Mouse (Mus musculus): Measurements from ENCODE around the gene Abcd2. TPM values are rescaled to one million over a fixed set of nuclear protein-coding genes. Genes with fewer than 3 reads are reported as not detected.

The Abcd2 gene
- polyA plus RNA-seq, 1 experiment from 2014 or later: 25.3 TPM

DNA sequence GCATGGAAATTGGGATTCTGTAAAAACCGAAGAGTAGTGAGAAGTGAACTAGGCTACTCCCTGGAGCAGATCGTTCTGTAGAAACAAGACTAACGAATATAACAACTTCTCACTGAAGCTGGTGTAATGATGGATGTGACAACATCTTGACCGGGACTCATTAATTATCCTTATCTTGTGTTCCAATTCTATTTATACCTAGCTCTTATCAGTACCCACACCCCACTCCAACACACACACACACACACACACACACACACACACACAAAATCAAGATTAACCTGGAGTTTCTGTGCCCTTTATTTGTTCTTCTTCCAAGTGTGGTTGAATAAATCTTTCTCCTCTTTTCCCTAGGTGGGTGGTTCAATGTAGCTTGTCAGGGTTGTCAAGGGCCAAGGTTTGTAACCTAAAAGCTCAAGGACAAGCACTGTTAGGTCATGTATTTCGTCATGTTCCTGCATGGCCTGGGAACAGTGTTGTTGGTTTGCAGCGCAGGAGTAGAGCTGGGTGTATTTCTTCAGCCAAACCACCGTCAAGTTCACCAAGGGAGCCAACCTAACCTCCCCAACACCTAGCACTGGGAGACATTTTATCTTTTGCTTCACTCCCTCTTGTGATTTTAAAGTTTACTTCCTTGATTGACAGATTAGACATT, 78.9 kb downstream of the Abcd2 start:
- Histone ChIP-seq H3K9ac (ENCODE audit: low read length) (no peak overlapping the region), H3K4me1 (replicated peaks; ENCODE audit: control insufficient read depth, insufficient read depth, low read length) (no peaks in the 10 kb centered on the region), H3K27ac (ENCODE audit: low read depth, low read length) (no peak overlapping the region), H3K27me3 (ENCODE audit: control insufficient read depth, insufficient read depth, low read length) (no peaks in the 10 kb centered on the region), H3K9me3 (ENCODE audit: control insufficient read depth, low read length) (no peaks in the 10 kb centered on the region), H3K4me3 (ENCODE audit: low read depth, low read length) (no peak overlapping the region), H3K36me3 (ENCODE audit: control insufficient read depth, insufficient read depth, low read length) (no peaks in the 10 kb centered on the region), H3K4me2 (ENCODE audit: low read depth, low read length, severe bottlenecking) (no peak overlapping the region)
- 92% methylated on average over 7 of the region's 7 CpGs for WGBS
- no peak for ATAC-seq (replicated peaks; ENCODE audit: low FRiP score)
- DNase-seq (ENCODE audit: low spot score): no peak

DNA sequence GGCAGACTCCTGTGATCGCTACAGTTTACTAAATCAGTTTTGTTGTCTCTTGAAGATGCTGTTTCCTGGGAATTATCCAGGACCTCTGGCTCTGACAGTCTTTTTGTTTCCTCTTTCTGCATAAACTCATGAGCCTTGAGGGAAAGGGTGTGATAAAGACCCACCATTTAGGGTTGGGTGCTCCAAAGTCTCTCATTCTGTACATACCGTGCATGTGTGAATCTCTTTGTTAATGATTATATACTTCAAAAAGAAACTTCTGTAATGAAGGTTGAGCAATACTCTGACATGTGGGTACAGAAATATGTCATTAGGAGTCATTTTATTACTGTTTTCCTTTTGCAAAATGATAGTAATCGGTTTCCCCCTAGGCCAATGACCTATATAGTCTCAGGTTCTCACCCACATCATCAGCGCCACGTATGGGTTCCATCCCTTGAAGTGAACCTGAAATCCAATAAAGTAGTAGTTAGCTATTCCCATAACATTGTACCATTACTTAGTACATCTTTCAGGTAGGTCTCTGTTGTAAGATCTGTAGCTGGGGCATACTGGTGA, 83.4 kb downstream of the Abcd2 start:
- H3K9ac ChIP-seq (ENCODE audit: low read length): no peak overlapping the region
- no peak for DNase-seq (ENCODE audit: low spot score)
- H3K4me2 ChIP-seq (ENCODE audit: low read depth, low read length, severe bottlenecking): no peak overlapping the region
- no peaks in the 10 kb centered on the region for H3K27me3 ChIP-seq (ENCODE audit: control insufficient read depth, insufficient read depth, low read length)
- ATAC-seq (replicated peaks; ENCODE audit: low FRiP score): no peak
- no peak overlapping the region for H3K4me3 ChIP-seq (ENCODE audit: low read depth, low read length)
- 93% methylated on average over 5 of the region's 5 CpGs for WGBS
- H3K9me3 ChIP-seq (ENCODE audit: control insufficient read depth, low read length): no peaks in the 10 kb centered on the region
- no peaks in the 10 kb centered on the region for H3K4me1 ChIP-seq (replicated peaks; ENCODE audit: control insufficient read depth, insufficient read depth, low read length)
- H3K36me3 ChIP-seq (ENCODE audit: control insufficient read depth, insufficient read depth, low read length): no peaks in the 10 kb centered on the region
- H3K27ac ChIP-seq (ENCODE audit: low read depth, low read length): no peak overlapping the region

DNA sequence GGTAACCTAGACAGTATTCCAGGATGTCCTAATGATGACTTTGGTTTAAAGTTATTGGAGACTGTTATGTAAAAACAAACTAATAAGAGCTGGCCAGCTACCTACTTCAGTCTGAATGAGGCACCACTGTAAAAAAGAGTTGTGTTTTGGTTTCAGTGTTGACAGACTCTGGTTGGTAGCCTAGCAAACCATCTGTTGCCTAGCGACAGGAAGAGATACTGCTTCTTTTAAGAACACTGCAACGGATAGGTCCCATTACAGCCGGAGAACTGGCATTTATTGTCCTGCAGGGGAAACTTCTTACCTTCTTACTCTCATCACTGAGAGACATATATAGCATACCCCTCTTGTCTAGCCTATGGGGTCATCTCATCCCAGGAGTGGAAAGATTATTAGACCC, 86.7 kb downstream of the Abcd2 start:
- WGBS: 70% methylated on average over 3 of the region's 3 CpGs
- Histone ChIP-seq H3K27me3 (ENCODE audit: control insufficient read depth, insufficient read depth, low read length) (no peaks in the 10 kb centered on the region), H3K9ac (ENCODE audit: low read length) (no peak overlapping the region), H3K9me3 (ENCODE audit: control insufficient read depth, low read length) (no peaks in the 10 kb centered on the region), H3K4me1 (replicated peaks; ENCODE audit: control insufficient read depth, insufficient read depth, low read length) (no peaks in the 10 kb centered on the region), H3K36me3 (ENCODE audit: control insufficient read depth, insufficient read depth, low read length) (no peaks in the 10 kb centered on the region), H3K27ac (ENCODE audit: low read depth, low read length) (no peak overlapping the region), H3K4me2 (ENCODE audit: low read depth, low read length, severe bottlenecking) (no peak overlapping the region), H3K4me3 (ENCODE audit: low read depth, low read length) (no peak overlapping the region)
- DNase-seq (ENCODE audit: low spot score) (no peak), ATAC-seq (replicated peaks; ENCODE audit: low FRiP score) (no peak)

DNA sequence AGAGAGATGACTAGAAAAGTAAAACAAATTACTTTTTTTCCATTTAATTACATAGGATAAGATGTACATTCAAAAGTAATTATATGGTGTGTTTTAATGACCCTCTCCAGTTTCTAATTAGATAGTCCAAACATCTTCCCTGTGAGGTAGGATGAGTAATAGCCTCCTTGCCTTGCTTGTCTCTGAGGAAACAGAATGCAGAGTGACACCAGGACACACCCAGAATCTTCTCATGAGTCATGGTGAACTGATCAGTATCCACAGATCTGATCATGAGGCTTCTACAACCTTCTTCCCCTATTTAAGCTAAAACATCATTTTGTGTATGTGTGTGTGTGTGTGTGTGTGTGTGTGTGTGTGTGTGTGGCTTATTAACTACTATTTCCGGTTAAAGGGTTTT, 87.3 kb downstream of the Abcd2 start:
- Histone ChIP-seq H3K4me2 (ENCODE audit: low read depth, low read length, severe bottlenecking) (no peak overlapping the region), H3K4me1 (replicated peaks; ENCODE audit: control insufficient read depth, insufficient read depth, low read length) (no peaks in the 10 kb centered on the region), H3K4me3 (ENCODE audit: low read depth, low read length) (no peak overlapping the region), H3K9ac (ENCODE audit: low read length) (no peak overlapping the region), H3K36me3 (ENCODE audit: control insufficient read depth, insufficient read depth, low read length) (no peaks in the 10 kb centered on the region), H3K27ac (ENCODE audit: low read depth, low read length) (no peak overlapping the region), H3K27me3 (ENCODE audit: control insufficient read depth, insufficient read depth, low read length) (no peaks in the 10 kb centered on the region), H3K9me3 (ENCODE audit: control insufficient read depth, low read length) (no peaks in the 10 kb centered on the region)
- 95% methylated on average over 1 of the region's 1 CpGs for WGBS
- DNase-seq (ENCODE audit: low spot score) (no peak), ATAC-seq (replicated peaks; ENCODE audit: low FRiP score) (no peak)

DNA sequence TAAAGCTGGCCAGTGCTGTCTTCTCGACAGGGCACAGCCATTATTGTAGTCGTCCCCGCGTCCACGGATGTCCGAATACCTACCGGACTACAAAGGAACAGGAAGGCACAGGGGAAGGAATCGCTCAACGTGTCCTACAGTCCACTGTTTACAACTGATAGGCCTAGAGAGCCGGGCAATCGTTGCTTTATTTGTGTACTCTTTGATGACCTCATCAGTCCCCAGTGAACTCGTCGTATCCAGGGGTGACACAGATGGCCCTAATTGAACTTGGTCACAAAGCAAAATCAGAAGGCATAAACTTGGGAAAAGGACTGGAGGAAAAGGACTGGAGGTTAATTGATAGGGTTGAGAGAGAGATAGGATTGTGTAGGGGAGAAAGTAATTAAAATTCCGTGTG, 87.8 kb downstream of the Abcd2 start:
- no peak for DNase-seq (ENCODE audit: low spot score)
- 74% methylated on average over 14 of the region's 14 CpGs for WGBS

DNA sequence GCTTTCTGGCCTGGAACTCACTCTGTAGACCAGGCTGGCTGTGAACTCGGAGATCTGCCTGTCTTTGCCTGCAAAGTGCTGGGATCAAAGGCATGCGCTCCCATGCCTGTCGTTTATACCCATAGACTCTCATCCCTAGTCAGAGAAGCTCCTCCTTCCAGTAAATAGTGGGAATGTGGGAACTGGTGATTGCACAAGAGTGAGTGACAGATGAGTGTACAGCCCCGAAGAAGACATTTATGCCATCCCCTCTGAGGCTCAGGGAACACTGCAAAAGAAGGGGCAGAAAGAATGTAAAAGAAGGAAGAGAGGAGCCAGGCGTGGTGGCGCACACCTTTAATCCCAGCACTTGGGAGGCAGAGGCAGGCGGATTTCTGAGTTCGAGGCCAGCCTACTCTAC, 88.3 kb downstream of the Abcd2 start:
- Histone ChIP-seq H3K4me3 (ENCODE audit: low read depth, low read length) (no peak overlapping the region), H3K9ac (ENCODE audit: low read length) (no peak overlapping the region), H3K9me3 (ENCODE audit: control insufficient read depth, low read length) (no peaks in the 10 kb centered on the region), H3K27me3 (ENCODE audit: control insufficient read depth, insufficient read depth, low read length) (no peaks in the 10 kb centered on the region), H3K36me3 (ENCODE audit: control insufficient read depth, insufficient read depth, low read length) (no peaks in the 10 kb centered on the region), H3K4me1 (replicated peaks; ENCODE audit: control insufficient read depth, insufficient read depth, low read length) (no peaks in the 10 kb centered on the region), H3K27ac (ENCODE audit: low read depth, low read length) (no peak overlapping the region), H3K4me2 (ENCODE audit: low read depth, low read length, severe bottlenecking) (no peak overlapping the region)
- ATAC-seq (replicated peaks; ENCODE audit: low FRiP score) (no peak), DNase-seq (ENCODE audit: low spot score) (no peak)
- WGBS: 95% methylated on average over 8 of the region's 8 CpGs

More for the DNA sequence above, 87.8 kb downstream of the Abcd2 start:
- Histone ChIP-seq H3K4me3 (ENCODE audit: low read depth, low read length) (no peak overlapping the region), H3K36me3 (ENCODE audit: control insufficient read depth, insufficient read depth, low read length) (no peaks in the 10 kb centered on the region), H3K27me3 (ENCODE audit: control insufficient read depth, insufficient read depth, low read length) (no peaks in the 10 kb centered on the region), H3K9me3 (ENCODE audit: control insufficient read depth, low read length) (no peaks in the 10 kb centered on the region), H3K4me1 (replicated peaks; ENCODE audit: control insufficient read depth, insufficient read depth, low read length) (no peaks in the 10 kb centered on the region), H3K4me2 (ENCODE audit: low read depth, low read length, severe bottlenecking) (no peak overlapping the region), H3K9ac (ENCODE audit: low read length) (no peak overlapping the region), H3K27ac (ENCODE audit: low read depth, low read length) (no peak overlapping the region)
- ATAC-seq (replicated peaks; ENCODE audit: low FRiP score): 0 out of 2 replicates have a peak, but pooled peaks have one; percentile 39

DNA sequence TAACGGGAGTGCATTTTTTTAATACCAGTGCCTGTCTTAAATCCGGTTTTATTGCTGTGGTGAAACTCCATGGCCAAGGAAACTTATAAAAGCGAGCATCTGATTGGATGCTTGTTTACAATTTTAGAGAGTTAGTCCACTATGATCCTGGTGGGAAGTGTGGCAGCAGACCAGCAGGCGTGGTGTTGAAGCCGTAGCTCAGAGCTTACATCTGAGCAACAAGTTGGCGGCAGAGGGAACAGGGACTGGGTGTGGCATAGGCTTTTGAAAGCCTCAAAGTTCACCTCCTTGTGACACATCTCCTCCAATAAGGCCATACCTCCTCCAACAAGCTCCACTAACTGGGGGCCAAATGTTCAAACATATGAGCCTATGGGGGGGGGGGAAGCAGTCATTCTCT, 95.0 kb downstream of the Abcd2 start:
- Histone ChIP-seq H3K4me3 (ENCODE audit: low read depth, low read length) (no peak overlapping the region), H3K27ac (ENCODE audit: low read depth, low read length) (no peak overlapping the region), H3K27me3 (ENCODE audit: control insufficient read depth, insufficient read depth, low read length) (no peaks in the 10 kb centered on the region), H3K9ac (ENCODE audit: low read length) (no peak overlapping the region), H3K4me2 (ENCODE audit: low read depth, low read length, severe bottlenecking) (no peak overlapping the region), H3K9me3 (ENCODE audit: control insufficient read depth, low read length) (no peaks in the 10 kb centered on the region), H3K36me3 (ENCODE audit: control insufficient read depth, insufficient read depth, low read length) (no peaks in the 10 kb centered on the region), H3K4me1 (replicated peaks; ENCODE audit: control insufficient read depth, insufficient read depth, low read length) (0 out of 2 replicates have a peak, but pooled peaks cover 2% of the 10 kb centered on the region)
- WGBS: 89% methylated on average over 6 of the region's 6 CpGs
- DNase-seq (ENCODE audit: low spot score) (no peak), ATAC-seq (replicated peaks; ENCODE audit: low FRiP score) (no peak)
